Mouse (Mus musculus) forebrain, embryonic 10.5 days (tissue): Measurements from ENCODE around the gene En2. TPM values are rescaled to one million over a fixed set of nuclear protein-coding genes. Genes with fewer than 3 reads are reported as not detected.

Source experiments
- DNase-seq: peaks from one replicate; pipeline ENCODE4 v3.0.0-alpha.2; 2017; ENCODE audit warnings: low spot score; ENCODE audit errors: extremely low spot score
- H3K27ac ChIP-seq: fragments of 300-500 bp; sonication (generic); 2 replicates; pipeline ENCODE4 v1.5.1; 2016; ENCODE audit warnings: mild to moderate bottlenecking
- H3K27me3 ChIP-seq: fragments of 300-500 bp; sonication (generic); 2 replicates; pipeline ENCODE4 v1.6.1; 2016; ENCODE audit warnings: mild to moderate bottlenecking; ENCODE audit not compliant: poor library complexity, severe bottlenecking
- H3K36me3 ChIP-seq: fragments of 300-500 bp; sonication (generic); replicated peaks from 2 replicates; pipeline ENCODE4 v1.6.1; 2016; ENCODE audit warnings: mild to moderate bottlenecking, moderate library complexity
- H3K4me1 ChIP-seq: fragments of 300-500 bp; sonication (generic); 2 replicates; pipeline ENCODE4 v1.6.1; 2016
- H3K4me3 ChIP-seq: fragments of 300-500 bp; sonication (generic); 2 replicates; pipeline ENCODE4 v1.5.1; 2016; ENCODE audit warnings: mild to moderate bottlenecking, moderate library complexity
- H3K9me3 ChIP-seq: fragments of 300-500 bp; sonication (generic); 2 replicates; pipeline ENCODE4 v1.6.1; 2016; ENCODE audit warnings: mild to moderate bottlenecking, moderate library complexity
- WGBS: fragments of 180-500 bp; shearing (Covaris S2); methylation state at CpG from one replicate; pipeline ENCODE4 v1.1.7; 2016; 5-methylcytosine and 5-hydroxymethylcytosine counted together
- polyA plus RNA-seq: library from polyadenylated mRNA; unstranded; fragments of >200 nt; fragmentation: Nextera tagmentation; extraction: Ambion mirVana; gene quantifications from 2 replicates; pipeline ENCODE4 v1.2.1, GENCODE M21; 2016

En2 gene
- polyA plus RNA-seq, 1 experiment from 2014 or later: not detected

GRCm38 (mm10) chr5:28174876-28175569 lies 9.5 kb downstream of the En2 start:
- DNase-seq: no peak
- under 1% methylated on average over 24 of the region's 24 CpGs for WGBS
- no peak overlapping the region for H3K27ac ChIP-seq

GRCm38 (mm10) chr5:28175570-28175919 lies 10.1 kb downstream of the En2 start:
- WGBS: under 1% methylated on average over 10 of the region's 10 CpGs
- Histone ChIP-seq H3K27ac (no peak overlapping the region), H3K4me3 (no peak overlapping the region), H3K9me3 (no peaks in the 10 kb centered on the region), H3K4me1 (peaks cover 32% of the 10 kb centered on the region), H3K36me3 (no peaks in the 10 kb centered on the region), H3K27me3 (peaks cover 99% of the 10 kb centered on the region)
- DNase-seq: no peak

More at GRCm38 (mm10) chr5:28174876-28175569, 9.5 kb downstream of the En2 start:
- Histone ChIP-seq H3K27me3 (peaks cover 99% of the 10 kb centered on the region), H3K4me1 (peaks cover 30% of the 10 kb centered on the region), H3K36me3 (no peaks in the 10 kb centered on the region), H3K9me3 (no peaks in the 10 kb centered on the region), H3K4me3 (no peak overlapping the region)

GRCm38 (mm10) chr5:28176023-28176422 lies 10.5 kb downstream of the En2 start:
- 4% methylated on average over 4 of the region's 4 CpGs for WGBS
- DNase-seq: no peak

GRCm38 (mm10) chr5:28176585-28176984 lies 11.1 kb downstream of the En2 start:
- H3K4me1 ChIP-seq: peaks cover 28% of the 10 kb centered on the region
- H3K27me3 ChIP-seq: peaks cover 100% of the 10 kb centered on the region
- WGBS: 0% methylated on average over 2 of the region's 2 CpGs
- H3K36me3 ChIP-seq: no peaks in the 10 kb centered on the region
- H3K27ac ChIP-seq: no peak overlapping the region
- H3K4me3 ChIP-seq: no peak overlapping the region
- no peak for DNase-seq
- H3K9me3 ChIP-seq: no peaks in the 10 kb centered on the region

More at GRCm38 (mm10) chr5:28176023-28176422, 10.5 kb downstream of the En2 start:
- peaks cover 99% of the 10 kb centered on the region for H3K27me3 ChIP-seq
- peaks cover 29% of the 10 kb centered on the region for H3K4me1 ChIP-seq
- no peak overlapping the region for H3K4me3 ChIP-seq
- no peaks in the 10 kb centered on the region for H3K9me3 ChIP-seq
- H3K27ac ChIP-seq: no peak overlapping the region
- H3K36me3 ChIP-seq: no peaks in the 10 kb centered on the region

- Histone ChIP-seq H3K9me3 (no peaks in the 10 kb centered on the region), H3K27ac (no peak overlapping the region)
Measured at GRCm38 (mm10) chr5:28178322-28178721, 12.8 kb downstream of the En2 start.

GRCm38 (mm10) chr5:28179237-28179790 lies 13.8 kb downstream of the En2 start:
- H3K4me3 ChIP-seq: no peak overlapping the region
- no peaks in the 10 kb centered on the region for H3K9me3 ChIP-seq
- DNase-seq: no peak
- peaks cover 23% of the 10 kb centered on the region for H3K4me1 ChIP-seq
- no peaks in the 10 kb centered on the region for H3K36me3 ChIP-seq
- WGBS: 8% methylated on average over 7 of the region's 7 CpGs
- peaks cover 100% of the 10 kb centered on the region for H3K27me3 ChIP-seq
- H3K27ac ChIP-seq: no peak overlapping the region

More at GRCm38 (mm10) chr5:28178322-28178721, 12.8 kb downstream of the En2 start:
- no peak overlapping the region for H3K4me3 ChIP-seq
- WGBS: 15% methylated on average over 5 of the region's 5 CpGs
- DNase-seq: no peak
- peaks cover 100% of the 10 kb centered on the region for H3K27me3 ChIP-seq
- H3K36me3 ChIP-seq: no peaks in the 10 kb centered on the region
- H3K4me1 ChIP-seq: peaks cover 28% of the 10 kb centered on the region

GRCm38 (mm10) chr5:28191201-28192098 lies 26.0 kb downstream of the En2 start:
- Histone ChIP-seq H3K4me3 (no peak overlapping the region), H3K4me1 (peaks cover 25% of the 10 kb centered on the region), H3K27me3 (peaks cover 93% of the 10 kb centered on the region), H3K9me3 (no peaks in the 10 kb centered on the region), H3K27ac (peak overlapping the region; percentile 32; the same call in 1 of the 2 replicates), H3K36me3 (no peaks in the 10 kb centered on the region)
- 16% methylated on average over 3 of the region's 3 CpGs for whole genome bisulfite sequencing
- DNase-seq: no peak

- Histone ChIP-seq H3K9me3 (no peaks in the 10 kb centered on the region), H3K36me3 (no peaks in the 10 kb centered on the region), H3K27ac (no peak overlapping the region), H3K4me3 (no peak overlapping the region), H3K4me1 (peaks cover 26% of the 10 kb centered on the region), H3K27me3 (peaks cover 90% of the 10 kb centered on the region)
- no peak for DNase-seq
- WGBS: 41% methylated on average over 4 of the region's 4 CpGs
Measured at GRCm38 (mm10) chr5:28192099-28192454, 26.6 kb downstream of the En2 start.

GRCm38 (mm10) chr5:28195473-28195872 lies 30.0 kb downstream of the En2 start:
- Histone ChIP-seq H3K4me1 (peaks cover 26% of the 10 kb centered on the region), H3K27ac (no peak overlapping the region), H3K4me3 (no peak overlapping the region), H3K9me3 (no peaks in the 10 kb centered on the region), H3K36me3 (no peaks in the 10 kb centered on the region), H3K27me3 (peaks cover 96% of the 10 kb centered on the region)
- 77% methylated on average over 2 of the region's 2 CpGs for WGBS
- DNase-seq: no peak

GRCm38 (mm10) chr5:28199089-28199873 lies 33.8 kb downstream of the En2 start:
- H3K27me3 ChIP-seq: peaks cover 96% of the 10 kb centered on the region
- 44% methylated on average over 7 of the region's 7 CpGs for WGBS
- no peak for DNase-seq
- H3K9me3 ChIP-seq: no peaks in the 10 kb centered on the region
- no peaks in the 10 kb centered on the region for H3K36me3 ChIP-seq
- no peak overlapping the region for H3K27ac ChIP-seq
- H3K4me3 ChIP-seq: no peak overlapping the region
- peaks cover 7% of the 10 kb centered on the region; the same call in 1 of the 2 replicates for H3K4me1 ChIP-seq

GRCm38 (mm10) chr5:28203086-28203485 lies 37.6 kb downstream of the En2 start:
- Histone ChIP-seq H3K27me3 (peaks cover 100% of the 10 kb centered on the region), H3K4me3 (no peak overlapping the region), H3K36me3 (no peaks in the 10 kb centered on the region), H3K9me3 (no peaks in the 10 kb centered on the region), H3K4me1 (no peaks in the 10 kb centered on the region), H3K27ac (no peak overlapping the region)
- DNase-seq: no peak
- 78% methylated on average over 6 of the region's 6 CpGs for WGBS

GRCm38 (mm10) chr5:28204678-28205077 lies 39.2 kb downstream of the En2 start:
- H3K4me1 ChIP-seq: peaks cover 6% of the 10 kb centered on the region
- H3K4me3 ChIP-seq: no peak overlapping the region
- no peak overlapping the region for H3K27ac ChIP-seq
- H3K36me3 ChIP-seq: no peaks in the 10 kb centered on the region
- H3K27me3 ChIP-seq: peaks cover 100% of the 10 kb centered on the region
- WGBS: 87% methylated on average over 2 of the region's 2 CpGs
- no peak for DNase-seq
- no peaks in the 10 kb centered on the region for H3K9me3 ChIP-seq
